Mouse (Mus musculus): Measurements from ENCODE around the gene Lime1.

- no peak for TF ChIP-seq CTCF (IDR thresholded peaks at IDR 0.05)
- TF ChIP-seq EP300 (IDR thresholded peaks at IDR 0.05) = no peak
Measured at GRCm38 (mm10) chr2:181381107-181381506, 1.2 kb downstream of the Lime1 start.

All from lung, postnatal 0 days (tissue).